Mouse (Mus musculus) embryo, embryonic 9.5 days (tissue): ENCODE results near the gene Gm2030.
"Not testable (repeated sequence)": the region's sequence is repeated elsewhere in the genome, so short reads cannot be mapped to it uniquely, and the experiment has no call there.

Experiments
- DNase-seq: peaks from one replicate; pipeline ENCODE4 v3.0.0-alpha.2; 2017; ENCODE audit errors: extremely low spot score

Gene Gm2030

GRCm38 (mm10) chrX:26309944-26310343, at the start of gene Gm2030:
Gm2030 (minus strand) TSS chrX:26310044.
- not testable (repeated sequence) for DNase-seq
